Mouse (Mus musculus) embryo, embryonic 10 days (tissue): ENCODE results near the gene Tex38.
A peak's percentile ranks its signal among the peaks of the same experiment; 100 is the strongest.

Source experiments
- DNase-seq: peaks from one replicate; pipeline ENCODE4 v3.0.0-alpha.2; 2015; ENCODE audit warnings: low spot score

The Tex38 gene

GRCm38 (mm10) chr4:115767647-115768467 is 13.0 kb downstream of the Tex38 start:
- peak; percentile 19 for DNase-seq

GRCm38 (mm10) chr4:115764581-115764980 is 16.2 kb downstream of the Tex38 start:
- no peak for DNase-seq

GRCm38 (mm10) chr4:115761206-115761605 is 19.6 kb downstream of the Tex38 start:
- no peak for DNase-seq

GRCm38 (mm10) chr4:115754851-115755250 is 26.0 kb downstream of the Tex38 start:
- no peak for DNase-seq

- DNase-seq, result no peak
Measured at GRCm38 (mm10) chr4:115754101-115754500, 26.7 kb downstream of the Tex38 start.

GRCm38 (mm10) chr4:115749336-115749735 is 31.5 kb downstream of the Tex38 start:
- DNase-seq, result no peak

- DNase-seq, result no peak
Measured at GRCm38 (mm10) chr4:115748181-115748580, 32.6 kb downstream of the Tex38 start.

- DNase-seq, result no peak
Measured at GRCm38 (mm10) chr4:115743096-115743495, 37.7 kb downstream of the Tex38 start.

GRCm38 (mm10) chr4:115742658-115743057 is 38.2 kb downstream of the Tex38 start:
- no peak for DNase-seq

- DNase-seq, result no peak
Measured at GRCm38 (mm10) chr4:115738481-115738985, 42.3 kb downstream of the Tex38 start.

GRCm38 (mm10) chr4:115737551-115738041 is 43.2 kb downstream of the Tex38 start, which contains the start of gene Efcab14:
Efcab14 (plus strand) TSS chr4:115737744.
- peak; percentile 99 for DNase-seq

- DNase-seq, result no peak
Measured at GRCm38 (mm10) chr4:115734867-115735266, 46.0 kb downstream of the Tex38 start.

- DNase-seq, result no peak
Measured at GRCm38 (mm10) chr4:115733746-115734145, 47.1 kb downstream of the Tex38 start.

GRCm38 (mm10) chr4:115732223-115732818 is 48.5 kb downstream of the Tex38 start:
- DNase-seq, result no peak

GRCm38 (mm10) chr4:115731588-115732222 is 49.1 kb downstream of the Tex38 start:
- peak; percentile 69 for DNase-seq
